Comparison of ENCODE assay signal across 8 mouse cellular contexts in the genomic region with DNA sequence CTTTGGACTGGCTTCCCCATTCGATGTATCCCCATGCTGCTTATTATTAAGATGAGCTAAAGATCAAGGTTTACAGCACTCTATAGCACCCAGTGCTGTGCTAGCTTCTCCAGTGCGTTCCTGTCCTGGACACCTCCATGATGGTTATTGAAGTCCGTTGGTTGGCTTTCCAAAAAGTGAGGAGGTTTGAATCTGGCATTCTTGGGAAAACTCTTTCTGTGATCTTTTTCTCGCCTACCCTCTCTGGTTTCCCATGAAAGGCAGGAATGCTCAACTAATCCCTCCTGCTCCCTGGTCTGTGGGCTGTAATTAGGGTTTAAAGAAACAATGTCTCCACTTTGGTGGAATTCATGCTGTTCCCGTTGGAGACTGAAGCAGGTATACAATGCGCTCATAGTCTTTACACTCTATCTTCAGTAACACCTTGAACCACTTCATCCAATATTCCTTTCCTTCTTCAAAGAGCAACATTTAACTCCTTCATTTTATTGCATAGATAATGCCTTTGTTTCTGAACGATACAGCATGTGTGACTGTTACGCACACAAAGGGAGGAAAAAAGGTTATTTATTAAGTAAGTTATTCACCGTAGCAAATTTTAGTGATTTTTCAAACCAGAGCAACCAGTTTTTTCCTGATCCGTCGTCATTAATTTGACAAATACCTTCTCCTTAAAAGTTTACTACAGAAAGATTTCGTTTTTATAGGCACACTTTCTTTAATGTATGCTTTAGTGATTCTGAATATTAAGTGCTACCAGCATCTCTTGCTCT. TPM values are rescaled to one million over a fixed set of nuclear protein-coding genes. Genes with fewer than 3 reads are reported as not detected.
DNase-seq lines count a peak whose midpoint lies in the region; ATAC-seq and TF ChIP-seq lines count a peak whose summit lies in the region.

No protein-coding gene starts in this region.

- H3K27me3 ChIP-seq in intestine, embryonic 14.5 days (replicated peaks; ENCODE audit: control insufficient read depth, insufficient read depth, low read length), result no peaks in the 10 kb centered on the region
- H3K27me3 ChIP-seq in intestine, postnatal 0 days (replicated peaks; ENCODE audit: control insufficient read depth, insufficient read depth, low read length), result no peaks in the 10 kb centered on the region
- 0 out of 2 replicates have a peak, but pooled peaks cover 3% of the 10 kb centered on the region for H3K27me3 ChIP-seq in embryonic facial prominence, embryonic 14.5 days (replicated peaks; ENCODE audit: control insufficient read depth, insufficient read depth, low read length)
- no peaks in the 10 kb centered on the region for H3K27me3 ChIP-seq in intestine, embryonic 15.5 days (replicated peaks)
- H3K27me3 ChIP-seq in neural tube, embryonic 13.5 days, result no peaks in the 10 kb centered on the region

- DNase-seq in intestine, embryonic 14.5 days (ENCODE audit: low spot score), result no peak
- peak; percentile 19 for DNase-seq in embryonic facial prominence, embryonic 14.5 days (ENCODE audit: low spot score)
- no peak for DNase-seq in spleen, postnatal 4 days (ENCODE audit: low spot score in 2 of 2)
- no peak for DNase-seq in kidney, postnatal 10 days
- DNase-seq in layer of hippocampus, postnatal 36 days, result no peak

- no peak overlapping the region for H3K4me3 ChIP-seq in intestine, embryonic 14.5 days (ENCODE audit: low read depth, low read length)
- H3K4me3 ChIP-seq in intestine, postnatal 0 days (ENCODE audit: low read depth, low read length), result no peak overlapping the region
- H3K4me3 ChIP-seq in embryonic facial prominence, embryonic 14.5 days (ENCODE audit: low read depth, low read length), result no peak overlapping the region
- H3K4me3 ChIP-seq in intestine, embryonic 15.5 days (replicated peaks), result no peak overlapping the region
- H3K4me3 ChIP-seq in neural tube, embryonic 13.5 days, result 0 out of 2 replicates have a peak overlapping the region, but pooled peaks have one; percentile 8

- WGBS in intestine, embryonic 14.5 days, result 48% methylated on average over 12 of the region's 12 CpGs
- 38% methylated on average over 12 of the region's 12 CpGs for WGBS in intestine, postnatal 0 days
- 29% methylated on average over 12 of the region's 12 CpGs for WGBS in embryonic facial prominence, embryonic 14.5 days
- 47% methylated on average over 12 of the region's 12 CpGs for WGBS in intestine, embryonic 15.5 days
- 41% methylated on average over 12 of the region's 12 CpGs for WGBS in neural tube, embryonic 13.5 days

- peak overlapping the region; percentile 35 for H3K4me2 ChIP-seq in intestine, embryonic 14.5 days (ENCODE audit: low read length)
- H3K4me2 ChIP-seq in intestine, postnatal 0 days (replicated peaks; ENCODE audit: low read depth), result no peak overlapping the region; the same call in 1 of the 2 replicates
- H3K4me2 ChIP-seq in embryonic facial prominence, embryonic 14.5 days (ENCODE audit: low read depth, low read length), result peak overlapping the region; percentile 42
- H3K4me2 ChIP-seq in intestine, embryonic 15.5 days (replicated peaks), result no peak overlapping the region; the same call in 1 of the 2 replicates
- peak overlapping the region; percentile 51 for H3K4me2 ChIP-seq in neural tube, embryonic 13.5 days

- peaks cover 6% of the 10 kb centered on the region; the same call in 1 of the 2 replicates for H3K4me1 ChIP-seq in intestine, embryonic 14.5 days (replicated peaks; ENCODE audit: control insufficient read depth, insufficient read depth, low read length)
- H3K4me1 ChIP-seq in intestine, postnatal 0 days (replicated peaks; ENCODE audit: control insufficient read depth, insufficient read depth, low read length), result no peaks in the 10 kb centered on the region
- peaks cover 13% of the 10 kb centered on the region; the same call in 1 of the 2 replicates for H3K4me1 ChIP-seq in embryonic facial prominence, embryonic 14.5 days (ENCODE audit: control insufficient read depth, insufficient read depth, low read length)
- H3K4me1 ChIP-seq in intestine, embryonic 15.5 days (replicated peaks), result peaks cover 10% of the 10 kb centered on the region; the same call in 1 of the 2 replicates
- peaks cover 46% of the 10 kb centered on the region for H3K4me1 ChIP-seq in neural tube, embryonic 13.5 days (replicated peaks)

- no peaks in the 10 kb centered on the region for H3K9me3 ChIP-seq in intestine, embryonic 14.5 days (ENCODE audit: control insufficient read depth, low read length)
- H3K9me3 ChIP-seq in intestine, postnatal 0 days (ENCODE audit: control insufficient read depth), result no peaks in the 10 kb centered on the region
- H3K9me3 ChIP-seq in embryonic facial prominence, embryonic 14.5 days (ENCODE audit: control insufficient read depth, low read length), result no peaks in the 10 kb centered on the region
- H3K9me3 ChIP-seq in intestine, embryonic 15.5 days, result no peaks in the 10 kb centered on the region
- H3K9me3 ChIP-seq in neural tube, embryonic 13.5 days, result no peaks in the 10 kb centered on the region

- 0 out of 2 replicates have a peak, but pooled peaks have one; percentile 38 for ATAC-seq in intestine, embryonic 14.5 days (replicated peaks; ENCODE audit: low FRiP score, low TSS enrichment, low read depth)
- ATAC-seq in intestine, postnatal 0 days, result no peak
- peak; percentile 22 for ATAC-seq in embryonic facial prominence, embryonic 14.5 days (ENCODE audit: low read depth)
- 0 out of 2 replicates have a peak, but pooled peaks have one; percentile 7 for ATAC-seq in intestine, embryonic 15.5 days
- no peak for ATAC-seq in neural tube, embryonic 13.5 days (ENCODE audit: low read depth)

- no peak for TF ChIP-seq CTCF in intestine, postnatal 0 days (IDR thresholded peaks at IDR 0.05; ENCODE audit: low read depth)

- H3K9ac ChIP-seq in intestine, embryonic 14.5 days (ENCODE audit: low read length), result 0 out of 2 replicates have a peak overlapping the region, but pooled peaks have one; percentile 10
- no peak overlapping the region for H3K9ac ChIP-seq in intestine, postnatal 0 days (ENCODE audit: low read depth, low read length)
- H3K9ac ChIP-seq in embryonic facial prominence, embryonic 14.5 days (ENCODE audit: low read depth, low read length), result no peak overlapping the region; the same call in 1 of the 2 replicates
- no peak overlapping the region for H3K9ac ChIP-seq in intestine, embryonic 15.5 days
- peak overlapping the region; percentile 48 for H3K9ac ChIP-seq in neural tube, embryonic 13.5 days

- H3K36me3 ChIP-seq in intestine, embryonic 14.5 days (ENCODE audit: control insufficient read depth, insufficient read depth, low read length), result no peaks in the 10 kb centered on the region
- H3K36me3 ChIP-seq in intestine, postnatal 0 days (ENCODE audit: control insufficient read depth, insufficient read depth), result no peaks in the 10 kb centered on the region
- no peaks in the 10 kb centered on the region for H3K36me3 ChIP-seq in embryonic facial prominence, embryonic 14.5 days (ENCODE audit: control insufficient read depth, insufficient read depth, low read length)
- H3K36me3 ChIP-seq in intestine, embryonic 15.5 days, result no peaks in the 10 kb centered on the region
- H3K36me3 ChIP-seq in neural tube, embryonic 13.5 days, result no peaks in the 10 kb centered on the region

- 0 out of 2 replicates have a peak overlapping the region, but pooled peaks have one; percentile 38 for H3K27ac ChIP-seq in intestine, embryonic 14.5 days (ENCODE audit: low read depth)
- no peak overlapping the region for H3K27ac ChIP-seq in intestine, postnatal 0 days (ENCODE audit: low read depth, low read length)
- no peak overlapping the region for H3K27ac ChIP-seq in embryonic facial prominence, embryonic 14.5 days (replicated peaks; ENCODE audit: low read depth, low read length)
- H3K27ac ChIP-seq in intestine, embryonic 15.5 days, result no peak overlapping the region
- peak overlapping the region; percentile 74 for H3K27ac ChIP-seq in neural tube, embryonic 13.5 days (replicated peaks)

RNA-seq across cellular contexts. Expression of gene Krr1, which starts 47.6 kb away (rescaled TPM):
- 47.4 and 47.6 TPM in 2 replicates for polyA plus RNA-seq in intestine, embryonic 14.5 days (2014; fragmentation: Nextera tagmentation; extraction: Ambion mirVana)
- 12.7 and 13.6 TPM in 2 replicates for polyA plus RNA-seq in intestine, postnatal 0 days (2015; fragmentation: Nextera tagmentation; extraction: Ambion mirVana)
- 36.8 and 45.9 TPM in 2 replicates for polyA plus RNA-seq in embryonic facial prominence, embryonic 14.5 days (2014; fragmentation: Nextera tagmentation; extraction: Ambion mirVana)
- polyA plus RNA-seq in intestine, embryonic 15.5 days (2015; fragmentation: Nextera tagmentation; extraction: Ambion mirVana), result 37.1 and 43.0 TPM in 2 replicates
- 43.4 and 46.6 TPM in 2 replicates for polyA plus RNA-seq in neural tube, embryonic 13.5 days (2015; fragmentation: Nextera tagmentation; extraction: Ambion mirVana)
- total RNA-seq in layer of hippocampus, postnatal 36 days (2021), result 10 to 100 TPM; 40.2 to 40.6 TPM

Comparison
In these comparisons a context has a peak if more than half of its experiments do, and no peak if none do; other contexts are left out.
1. ATAC-seq: peak in intestine, embryonic 14.5 days (single experiment), embryonic facial prominence, embryonic 14.5 days (single experiment) and intestine, embryonic 15.5 days (single experiment); none in intestine, postnatal 0 days (single experiment) and neural tube, embryonic 13.5 days (single experiment).
2. H3K27ac ChIP-seq: peak in intestine, embryonic 14.5 days (single experiment) and neural tube, embryonic 13.5 days (single experiment); none in intestine, postnatal 0 days (single experiment), embryonic facial prominence, embryonic 14.5 days (single experiment) and intestine, embryonic 15.5 days (single experiment).
3. H3K4me2 ChIP-seq: peak in intestine, embryonic 14.5 days (single experiment), embryonic facial prominence, embryonic 14.5 days (single experiment) and neural tube, embryonic 13.5 days (single experiment); none in intestine, postnatal 0 days (single experiment) and intestine, embryonic 15.5 days (single experiment).
4. H3K9ac ChIP-seq: peak in intestine, embryonic 14.5 days (single experiment) and neural tube, embryonic 13.5 days (single experiment); none in intestine, postnatal 0 days (single experiment), embryonic facial prominence, embryonic 14.5 days (single experiment) and intestine, embryonic 15.5 days (single experiment).